Mouse (Mus musculus) thymus, postnatal 4 days (tissue): ENCODE data around the gene Sik2.
A peak's percentile ranks its signal among the peaks of the same experiment; 100 is the strongest.

Experiments
- DNase-seq: peaks from one replicate; pipeline ENCODE4 v3.0.0; 2021

Gene Sik2

GRCm38 (mm10) chr9:50981499-50982190 is 27.2 kb downstream of the Sik2 start:
- DNase-seq, result no peak

- no peak for DNase-seq
Observed at GRCm38 (mm10) chr9:50974631-50975030, 34.2 kb downstream of the Sik2 start.

GRCm38 (mm10) chr9:50970413-50970812 is 38.5 kb downstream of the Sik2 start:
- DNase-seq, result no peak

GRCm38 (mm10) chr9:50969266-50969665 is 39.6 kb downstream of the Sik2 start:
- no peak for DNase-seq

- no peak for DNase-seq
Observed at GRCm38 (mm10) chr9:50966277-50966676, 42.6 kb downstream of the Sik2 start.

GRCm38 (mm10) chr9:50965392-50965791 is 43.5 kb downstream of the Sik2 start:
- no peak for DNase-seq

GRCm38 (mm10) chr9:50964911-50965310 is 44.0 kb downstream of the Sik2 start:
- no peak for DNase-seq

GRCm38 (mm10) chr9:50957956-50958489 is 50.9 kb downstream of the Sik2 start:
- no peak for DNase-seq

- no peak for DNase-seq
Observed at GRCm38 (mm10) chr9:50955176-50955575, 53.7 kb downstream of the Sik2 start.

GRCm38 (mm10) chr9:50948097-50948823 is 60.6 kb downstream of the Sik2 start:
- DNase-seq, result no peak

GRCm38 (mm10) chr9:50946338-50946737 is 62.5 kb downstream of the Sik2 start:
- DNase-seq, result no peak

- DNase-seq, result no peak
Observed at GRCm38 (mm10) chr9:50944826-50945225, 64.0 kb downstream of the Sik2 start.

GRCm38 (mm10) chr9:50942711-50943110 is 66.2 kb downstream of the Sik2 start:
- DNase-seq, result no peak

GRCm38 (mm10) chr9:50941804-50942401 is 67.0 kb downstream of the Sik2 start:
- peak; percentile 22 for DNase-seq

GRCm38 (mm10) chr9:50929986-50930385 is 78.9 kb downstream of the Sik2 start:
- no peak for DNase-seq

GRCm38 (mm10) chr9:50925801-50926200 is 83.1 kb downstream of the Sik2 start:
- DNase-seq, result no peak

- DNase-seq, result no peak
Observed at GRCm38 (mm10) chr9:50924454-50924853, 84.4 kb downstream of the Sik2 start.

GRCm38 (mm10) chr9:50922363-50923153 is 86.3 kb downstream of the Sik2 start:
- no peak for DNase-seq

- DNase-seq, result no peak
Observed at GRCm38 (mm10) chr9:50920933-50921895, 87.7 kb downstream of the Sik2 start.

- DNase-seq, result no peak
Observed at GRCm38 (mm10) chr9:50919554-50919953, 89.3 kb downstream of the Sik2 start.

- DNase-seq, result no peak
Observed at GRCm38 (mm10) chr9:50918131-50918530, 90.7 kb downstream of the Sik2 start.
